Comparison of ENCODE assay signal across 8 mouse cellular contexts in the genomic region with DNA sequence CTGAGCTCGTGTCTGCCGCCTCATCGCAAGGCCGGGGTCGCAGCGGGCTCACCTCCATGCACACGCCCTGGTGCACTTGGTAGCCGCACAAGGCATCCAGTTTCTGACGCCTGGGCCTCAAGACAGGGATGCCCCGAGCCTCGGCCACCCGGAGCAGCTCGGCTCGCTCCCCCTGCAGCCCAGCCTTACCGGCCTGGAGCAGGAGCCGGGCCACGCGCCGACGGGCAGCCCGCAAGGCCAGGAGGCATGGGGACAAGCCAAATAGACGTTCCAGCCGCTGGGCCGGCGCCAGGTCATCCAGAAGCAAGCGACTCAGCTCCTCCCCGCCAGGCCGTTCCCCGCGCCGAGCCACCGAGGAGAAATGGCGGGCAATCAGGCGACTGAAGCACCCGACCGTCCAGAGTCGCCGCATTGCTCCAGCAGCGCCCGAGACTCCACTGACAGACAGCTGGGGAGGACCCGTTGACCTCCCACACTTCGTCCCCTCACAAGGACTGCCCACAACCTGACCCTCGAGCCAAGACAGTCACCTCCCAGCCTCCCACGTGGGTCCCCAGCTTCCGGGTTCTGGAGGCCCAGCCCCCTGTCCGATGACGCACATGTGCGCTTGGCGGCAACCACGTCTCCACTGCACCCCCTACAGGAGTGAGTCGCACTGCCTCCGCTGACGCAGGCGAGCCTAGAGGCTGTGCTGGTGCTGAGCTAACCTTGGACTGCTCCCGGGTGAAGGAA. TPM values are rescaled to one million over a fixed set of nuclear protein-coding genes. Genes with fewer than 3 reads are reported as not detected.
DNase-seq lines count a peak whose midpoint lies in the region; ATAC-seq lines count a peak whose summit lies in the region.

A gene (minus strand): TSS at position 555 of the 732 bp plus-strand sequence.

- H3K4me3 ChIP-seq in heart, embryonic 10.5 days, result peak within 1 kb of the TSS; percentile 81
- peak within 1 kb of the TSS; percentile 82 for H3K4me3 ChIP-seq in kidney, embryonic 15.5 days (replicated peaks)

- DNase-seq in B cell, adult 2 months, result peak; percentile 98 to 99
- peak; percentile 98 for DNase-seq in brain, adult 2 months (ENCODE audit: low read depth, low spot score)
- DNase-seq in heart, embryonic 10.5 days (ENCODE audit: low spot score), result peak; percentile 99
- DNase-seq in liver, result peak; percentile 97
- DNase-seq in spleen, postnatal 4 days (ENCODE audit: low spot score in 2 of 2), result peak; percentile 97 to 99

- H3K9ac ChIP-seq in kidney, embryonic 15.5 days, result peak within 1 kb of the TSS; percentile 71

- H3K27ac ChIP-seq in heart, embryonic 10.5 days, result peak within 1 kb of the TSS; percentile 94
- peak within 1 kb of the TSS; percentile 88 for H3K27ac ChIP-seq in kidney, embryonic 15.5 days

- under 1% methylated on average over 55 of the region's 55 CpGs for WGBS in heart, embryonic 10.5 days
- under 1% methylated on average over 54 of the region's 55 CpGs for WGBS in kidney, embryonic 15.5 days

- peaks cover 16% of the 10 kb centered on the region for H3K36me3 ChIP-seq in heart, embryonic 10.5 days
- H3K36me3 ChIP-seq in kidney, embryonic 15.5 days, result peaks cover 8% of the 10 kb centered on the region; the same call in 1 of the 2 replicates

- peaks cover 18% of the 10 kb centered on the region; the same call in 1 of the 2 replicates for H3K27me3 ChIP-seq in heart, embryonic 10.5 days (ENCODE audit: insufficient read depth, poor library complexity, severe bottlenecking)
- no peaks in the 10 kb centered on the region for H3K27me3 ChIP-seq in kidney, embryonic 15.5 days

- no peaks in the 10 kb centered on the region for H3K9me3 ChIP-seq in heart, embryonic 10.5 days
- no peaks in the 10 kb centered on the region for H3K9me3 ChIP-seq in kidney, embryonic 15.5 days (replicated peaks)

- H3K4me1 ChIP-seq in heart, embryonic 10.5 days, result peaks cover 41% of the 10 kb centered on the region
- H3K4me1 ChIP-seq in kidney, embryonic 15.5 days, result peaks cover 6% of the 10 kb centered on the region; the same call in 1 of the 2 replicates

- H3K4me2 ChIP-seq in kidney, embryonic 15.5 days, result peak within 1 kb of the TSS; percentile 99

- peak; percentile 51 for ATAC-seq in erythroblast, adult 5-6 weeks (replicated peaks; ENCODE audit: low FRiP score, poor library complexity, severe bottlenecking)
- peak; percentile 85 for ATAC-seq in kidney, embryonic 15.5 days (replicated peaks; ENCODE audit: low FRiP score)
- ATAC-seq in monocyte, adult 5-6 weeks (replicated peaks; ENCODE audit: insufficient number of reproducible peaks, low FRiP score, low TSS enrichment, poor library complexity, severe bottlenecking), result peak; percentile 84

RNA-seq across cellular contexts. Expression of the gene that starts here (rescaled TPM):
- total RNA-seq in erythroblast, adult 5-6 weeks (2015; ENCODE audit: low replicate concordance), result 129 and 155 TPM in 2 replicates
- total RNA-seq in erythroblast, adult 5-6 weeks (2017; ENCODE audit: low replicate concordance), result 114 and 139 TPM in 2 replicates
- polyA plus RNA-seq in heart, embryonic 10.5 days (2016; fragmentation: Nextera tagmentation; extraction: Ambion mirVana), result 12.7 and 15.7 TPM in 2 replicates
- 10.0 and 13.7 TPM in 2 replicates for polyA plus RNA-seq in kidney, embryonic 15.5 days (2015; fragmentation: Nextera tagmentation; extraction: Ambion mirVana)
- total RNA-seq in monocyte, adult 5-6 weeks (2017), result 5.7 to 8.8 TPM (median 6.3 TPM) in 3 replicates

Comparison
In these comparisons a context has a peak if more than half of its experiments do, and no peak if none do; other contexts are left out.
1. Peak in every context shown above with its lines: DNase-seq, ATAC-seq, H3K4me3 ChIP-seq and H3K27ac ChIP-seq.
2. RNA of the gene that starts here (total RNA-seq): 114 to 155 TPM in erythroblast, adult 5-6 weeks; 5.7 to 8.8 TPM in monocyte, adult 5-6 weeks; every median in the first group is over 10 times any median in the second.